Mouse (Mus musculus) urinary bladder, postnatal 25 days (tissue): ENCODE results near the gene Shroom3.

Source experiments
- DNase-seq: peaks from one replicate; pipeline ENCODE4 v3.0.0; 2022; ENCODE audit warnings: low spot score

Gene Shroom3

GRCm38 (mm10) chr5:92751488-92751887 lies 68.3 kb downstream of the Shroom3 start:
- DNase-seq, result no peak

GRCm38 (mm10) chr5:92755241-92755775 lies 72.1 kb downstream of the Shroom3 start:
- no peak for DNase-seq

- no peak for DNase-seq
Observed at GRCm38 (mm10) chr5:92759156-92759745, 76.0 kb downstream of the Shroom3 start.

- DNase-seq, result no peak
Observed at GRCm38 (mm10) chr5:92760542-92760941, 77.3 kb downstream of the Shroom3 start.

GRCm38 (mm10) chr5:92761615-92762353 lies 78.5 kb downstream of the Shroom3 start:
- no peak for DNase-seq

- DNase-seq, result no peak
Observed at GRCm38 (mm10) chr5:92762425-92762824, 79.2 kb downstream of the Shroom3 start.

- DNase-seq, result no peak
Observed at GRCm38 (mm10) chr5:92763546-92763952, 80.3 kb downstream of the Shroom3 start.

- DNase-seq, result no peak
Observed at GRCm38 (mm10) chr5:92766301-92766700, 83.1 kb downstream of the Shroom3 start.

GRCm38 (mm10) chr5:92767194-92767777 lies 84.1 kb downstream of the Shroom3 start:
- DNase-seq, result no peak

- DNase-seq, result no peak
Observed at GRCm38 (mm10) chr5:92767857-92768291, 84.6 kb downstream of the Shroom3 start.

GRCm38 (mm10) chr5:92773821-92774220 lies 90.6 kb downstream of the Shroom3 start:
- DNase-seq, result no peak

- DNase-seq, result no peak
Observed at GRCm38 (mm10) chr5:92774419-92774818, 91.2 kb downstream of the Shroom3 start.

GRCm38 (mm10) chr5:92774893-92775292 lies 91.7 kb downstream of the Shroom3 start:
- DNase-seq, result no peak

GRCm38 (mm10) chr5:92778395-92778794 lies 95.2 kb downstream of the Shroom3 start:
- DNase-seq, result no peak

- no peak for DNase-seq
Observed at GRCm38 (mm10) chr5:92781082-92781481, 97.8 kb downstream of the Shroom3 start.

GRCm38 (mm10) chr5:92784037-92784860 lies 101.0 kb downstream of the Shroom3 start:
- no peak for DNase-seq

- no peak for DNase-seq
Observed at GRCm38 (mm10) chr5:92785870-92786436, 102.7 kb downstream of the Shroom3 start.

- no peak for DNase-seq
Observed at GRCm38 (mm10) chr5:92788990-92789389, 105.8 kb downstream of the Shroom3 start.

GRCm38 (mm10) chr5:92796089-92796990 lies 113.1 kb downstream of the Shroom3 start:
- DNase-seq, result no peak

GRCm38 (mm10) chr5:92797981-92798380 lies 114.7 kb downstream of the Shroom3 start:
- DNase-seq, result no peak

- DNase-seq, result no peak
Observed at GRCm38 (mm10) chr5:92804379-92804778, 121.1 kb downstream of the Shroom3 start.
